Mouse (Mus musculus) granulocyte monocyte progenitor cell, adult 5-6 weeks (primary cell): ENCODE results near the gene Itpripl2. TPM values are rescaled to one million over a fixed set of nuclear protein-coding genes. Genes with fewer than 3 reads are reported as not detected.

Experiments
- ATAC-seq: replicated peaks from 2 replicates; pipeline ENCODE4 v1.8.0; 2016; ENCODE audit warnings: mild to moderate bottlenecking, moderate TSS enrichment, inconsistent platforms; ENCODE audit not compliant: poor library complexity, severe bottlenecking
- total RNA-seq, 2 experiments: library from RNA; stranded (forward) in 1 of 2; stranded (reverse) in 1 of 2; fragments of 200-712, 200-1000 nt in 1 of 2; fragments of >200 nt in 1 of 2; fragmentation: Nextera tagmentation in 1 of 2; gene quantifications; 2 replicates each; pipeline ENCODE4 v1.2.3; 2014 to 2017

The Itpripl2 gene
- total RNA-seq, 2 experiments from 2014 or later = 9.0 to 21.2 TPM

GRCm38 (mm10) chr7:118448134-118448967 lies 43.4 kb downstream of the Itpripl2 start, which contains the start of gene Syt17:
Gene Syt17 (minus strand): TSS chr7:118448222.
- ATAC-seq = peak; percentile 85

GRCm38 (mm10) chr7:118447291-118448133 lies 44.3 kb downstream of the Itpripl2 start:
- ATAC-seq = peak; percentile 38

- ATAC-seq = no peak
Measured at GRCm38 (mm10) chr7:118443895-118444485, 47.8 kb downstream of the Itpripl2 start.

- ATAC-seq = no peak
Measured at GRCm38 (mm10) chr7:118443371-118443770, 48.4 kb downstream of the Itpripl2 start.

GRCm38 (mm10) chr7:118441535-118441934 lies 50.2 kb downstream of the Itpripl2 start:
- ATAC-seq = no peak

GRCm38 (mm10) chr7:118437101-118437802 lies 54.5 kb downstream of the Itpripl2 start:
- ATAC-seq = peak; percentile 65

Other genes starting within 250 kb of the Itpripl2 start
- gene Smg1, start 248.3 kb downstream of the Itpripl2 start, total RNA-seq (2014; fragmentation: Nextera tagmentation) = 64.7 and 70.6 TPM in 2 replicates
- 37.3 and 48.2 TPM in 2 replicates for gene Smg1, start 248.3 kb downstream of the Itpripl2 start, total RNA-seq (2017)
- gene Syt17, start 43.8 kb downstream of the Itpripl2 start, total RNA-seq (2014; fragmentation: Nextera tagmentation) = not detected in 2 replicates
- not detected in 2 replicates for gene Syt17, start 43.8 kb downstream of the Itpripl2 start, total RNA-seq (2017)
- 30.7 and 37.8 TPM in 2 replicates for gene Coq7, start 41.4 kb upstream of the Itpripl2 start, total RNA-seq (2014; fragmentation: Nextera tagmentation)
- 20.7 and 31.4 TPM in 2 replicates for gene Coq7, start 41.4 kb upstream of the Itpripl2 start, total RNA-seq (2017)
- 0.37 and 0.62 TPM in 2 replicates for gene Tmc7, start 92.8 kb upstream of the Itpripl2 start, total RNA-seq (2014; fragmentation: Nextera tagmentation)
- gene Tmc7, start 92.8 kb upstream of the Itpripl2 start, total RNA-seq (2017) = 0.10 TPM in 1 of 2 replicates, not detected in the other
- gene Tmc5, start 105.3 kb upstream of the Itpripl2 start, total RNA-seq (2014; fragmentation: Nextera tagmentation) = not detected in 2 replicates
- gene Tmc5, start 105.3 kb upstream of the Itpripl2 start, total RNA-seq (2017) = not detected in 2 replicates
- gene Gde1, start 213.8 kb upstream of the Itpripl2 start, total RNA-seq (2014; fragmentation: Nextera tagmentation) = 33.9 and 35.5 TPM in 2 replicates
- gene Gde1, start 213.8 kb upstream of the Itpripl2 start, total RNA-seq (2017) = 36.2 and 37.8 TPM in 2 replicates
- gene Ccp110, start 220.6 kb upstream of the Itpripl2 start, total RNA-seq (2014; fragmentation: Nextera tagmentation) = 14.8 and 26.8 TPM in 2 replicates
- 19.8 and 20.7 TPM in 2 replicates for gene Ccp110, start 220.6 kb upstream of the Itpripl2 start, total RNA-seq (2017)
- gene Vps35l, start 248.3 kb upstream of the Itpripl2 start, total RNA-seq (2014; fragmentation: Nextera tagmentation) = 72.4 and 76.4 TPM in 2 replicates
- gene Vps35l, start 248.3 kb upstream of the Itpripl2 start, total RNA-seq (2017) = 45.1 and 57.0 TPM in 2 replicates